Mouse (Mus musculus): ENCODE results near the gene Hoxa4. TPM values are rescaled to one million over a fixed set of nuclear protein-coding genes. Genes with fewer than 3 reads are reported as not detected.

The Hoxa4 gene
- polyA plus RNA-seq, 1 experiment from 2014 or later = 0.13 TPM

DNA sequence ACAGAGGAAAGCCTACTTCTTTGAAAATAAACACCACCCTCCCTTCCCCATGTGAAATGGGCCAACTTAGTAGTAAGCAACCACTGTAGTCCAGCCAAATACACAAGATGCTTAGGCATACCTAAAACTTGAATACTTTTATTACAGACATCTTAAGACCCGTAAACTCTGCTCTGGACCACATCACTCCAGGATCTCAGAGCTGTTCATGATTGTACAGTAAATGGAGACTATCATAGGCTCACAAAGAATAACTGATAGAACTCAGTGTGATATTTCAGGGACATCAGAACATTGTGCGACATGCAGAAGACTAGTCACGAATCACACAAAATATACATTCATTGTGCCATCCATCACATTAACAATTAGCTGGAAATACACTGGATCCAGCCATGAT, 36.1 kb downstream of the Hoxa4 start:
- WGBS (ENCODE audit: insufficient replicate concordance) = 57% methylated on average over 3 of the region's 3 CpGs
- Histone ChIP-seq H3K4me3 (ENCODE audit: low read depth, low read length) (no peak overlapping the region), H3K27ac (ENCODE audit: low read length) (no peak overlapping the region), H3K4me1 (ENCODE audit: control insufficient read depth, low read depth, low read length) (no peaks in the 10 kb centered on the region), H3K4me2 (ENCODE audit: low read depth, low read length) (no peak overlapping the region), H3K9ac (ENCODE audit: low read depth, low read length) (no peak overlapping the region), H3K9me3 (replicated peaks; ENCODE audit: control insufficient read depth, low read length) (no peaks in the 10 kb centered on the region), H3K36me3 (ENCODE audit: control insufficient read depth, insufficient read depth) (no peaks in the 10 kb centered on the region), H3K27me3 (ENCODE audit: control insufficient read depth, insufficient read depth, low read depth, low read length) (peaks cover 88% of the 10 kb centered on the region)
- no peak for ATAC-seq (ENCODE audit: low read depth)

DNA sequence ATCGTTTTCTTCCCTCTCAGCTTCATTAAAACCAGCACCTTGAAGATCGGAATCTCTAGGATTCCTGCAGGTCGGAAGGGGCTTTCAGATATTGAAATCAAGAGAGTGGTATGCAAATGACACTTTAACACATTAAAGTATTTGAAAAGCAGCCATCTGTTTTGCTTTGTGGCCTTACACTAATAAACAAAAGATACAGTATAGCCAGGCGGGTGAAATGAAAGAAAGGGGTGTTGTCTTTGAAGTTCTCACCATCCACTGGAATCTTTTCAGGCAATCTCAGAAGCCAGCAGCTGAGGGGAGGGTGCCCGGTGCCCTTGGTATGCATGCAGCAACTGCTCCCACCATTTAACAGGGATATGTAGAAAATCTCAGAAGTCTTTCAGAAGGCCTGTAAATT, 37.5 kb downstream of the Hoxa4 start:
- no peak for ATAC-seq (ENCODE audit: low read depth)
- no peak overlapping the region for H3K27ac ChIP-seq (ENCODE audit: low read length)
- no peak overlapping the region for H3K9ac ChIP-seq (ENCODE audit: low read depth, low read length)
- no peaks in the 10 kb centered on the region for H3K4me1 ChIP-seq (ENCODE audit: control insufficient read depth, low read depth, low read length)
- H3K9me3 ChIP-seq (replicated peaks; ENCODE audit: control insufficient read depth, low read length) = no peaks in the 10 kb centered on the region
- no peak overlapping the region for H3K4me2 ChIP-seq (ENCODE audit: low read depth, low read length)
- H3K36me3 ChIP-seq (ENCODE audit: control insufficient read depth, insufficient read depth) = no peaks in the 10 kb centered on the region
- H3K27me3 ChIP-seq (ENCODE audit: control insufficient read depth, insufficient read depth, low read depth, low read length) = peaks cover 84% of the 10 kb centered on the region
- WGBS (ENCODE audit: insufficient replicate concordance) = 44% methylated on average over 5 of the region's 5 CpGs
- H3K4me3 ChIP-seq (ENCODE audit: low read depth, low read length) = no peak overlapping the region

- Histone ChIP-seq H3K4me2 (ENCODE audit: low read depth, low read length) (no peak overlapping the region), H3K27me3 (ENCODE audit: control insufficient read depth, insufficient read depth, low read depth, low read length) (peaks cover 77% of the 10 kb centered on the region), H3K27ac (ENCODE audit: low read length) (no peak overlapping the region), H3K4me1 (ENCODE audit: control insufficient read depth, low read depth, low read length) (no peaks in the 10 kb centered on the region), H3K9ac (ENCODE audit: low read depth, low read length) (no peak overlapping the region), H3K9me3 (replicated peaks; ENCODE audit: control insufficient read depth, low read length) (no peaks in the 10 kb centered on the region), H3K4me3 (ENCODE audit: low read depth, low read length) (no peak overlapping the region), H3K36me3 (ENCODE audit: control insufficient read depth, insufficient read depth) (no peaks in the 10 kb centered on the region)
- ATAC-seq (ENCODE audit: low read depth) = no peak
- WGBS (ENCODE audit: insufficient replicate concordance) = 6% methylated on average over 6 of the region's 6 CpGs
These were observed 38.3 kb downstream of the Hoxa4 start for GRCm38 (mm10) chr6:52153270-52153669.

GRCm38 (mm10) chr6:52152226-52153193, 39.0 kb downstream of the Hoxa4 start:
- 21% methylated on average over 16 of the region's 16 CpGs for WGBS (ENCODE audit: insufficient replicate concordance)
- no peak overlapping the region for H3K4me3 ChIP-seq (ENCODE audit: low read depth, low read length)
- H3K36me3 ChIP-seq (ENCODE audit: control insufficient read depth, insufficient read depth) = no peaks in the 10 kb centered on the region
- no peaks in the 10 kb centered on the region for H3K4me1 ChIP-seq (ENCODE audit: control insufficient read depth, low read depth, low read length)
- H3K4me2 ChIP-seq (ENCODE audit: low read depth, low read length) = no peak overlapping the region
- ATAC-seq (ENCODE audit: low read depth) = no peak
- peaks cover 69% of the 10 kb centered on the region for H3K27me3 ChIP-seq (ENCODE audit: control insufficient read depth, insufficient read depth, low read depth, low read length)
- H3K9ac ChIP-seq (ENCODE audit: low read depth, low read length) = no peak overlapping the region
- no peak overlapping the region for H3K27ac ChIP-seq (ENCODE audit: low read length)
- no peaks in the 10 kb centered on the region for H3K9me3 ChIP-seq (replicated peaks; ENCODE audit: control insufficient read depth, low read length)

DNA sequence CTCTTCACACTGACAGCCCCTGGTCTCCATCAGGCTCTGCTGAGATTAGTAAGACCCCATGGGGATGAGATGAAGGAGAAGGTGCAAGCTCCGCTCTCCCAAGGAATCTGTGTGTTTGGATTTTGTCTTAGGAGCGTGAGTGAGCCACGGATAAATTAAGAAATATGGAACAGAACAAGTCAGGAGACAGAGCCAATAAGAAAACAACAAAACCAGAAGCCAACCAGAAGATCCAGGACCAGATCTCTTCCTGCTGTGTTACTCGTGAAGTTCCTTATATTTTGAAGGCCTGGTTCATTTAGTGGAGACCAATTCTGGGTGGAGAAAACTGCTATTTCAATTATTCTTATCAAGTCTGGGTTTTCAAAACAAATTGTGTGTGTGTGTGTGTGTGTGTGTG, 40.0 kb downstream of the Hoxa4 start:
- peaks cover 64% of the 10 kb centered on the region for H3K27me3 ChIP-seq (ENCODE audit: control insufficient read depth, insufficient read depth, low read depth, low read length)
- ATAC-seq (ENCODE audit: low read depth) = no peak
- 27% methylated on average over 4 of the region's 4 CpGs for WGBS (ENCODE audit: insufficient replicate concordance)
- H3K4me1 ChIP-seq (ENCODE audit: control insufficient read depth, low read depth, low read length) = no peaks in the 10 kb centered on the region
- no peak overlapping the region for H3K4me3 ChIP-seq (ENCODE audit: low read depth, low read length)
- H3K27ac ChIP-seq (ENCODE audit: low read length) = no peak overlapping the region
- H3K4me2 ChIP-seq (ENCODE audit: low read depth, low read length) = no peak overlapping the region
- H3K9me3 ChIP-seq (replicated peaks; ENCODE audit: control insufficient read depth, low read length) = no peaks in the 10 kb centered on the region
- no peaks in the 10 kb centered on the region for H3K36me3 ChIP-seq (ENCODE audit: control insufficient read depth, insufficient read depth)
- no peak overlapping the region for H3K9ac ChIP-seq (ENCODE audit: low read depth, low read length)

- no peak overlapping the region for H3K9ac ChIP-seq (ENCODE audit: low read depth, low read length)
- no peak for ATAC-seq (ENCODE audit: low read depth)
- H3K36me3 ChIP-seq (ENCODE audit: control insufficient read depth, insufficient read depth) = no peaks in the 10 kb centered on the region
- no peaks in the 10 kb centered on the region for H3K9me3 ChIP-seq (replicated peaks; ENCODE audit: control insufficient read depth, low read length)
- WGBS (ENCODE audit: insufficient replicate concordance) = 10% methylated on average over 16 of the region's 16 CpGs
- H3K27me3 ChIP-seq (ENCODE audit: control insufficient read depth, insufficient read depth, low read depth, low read length) = peaks cover 54% of the 10 kb centered on the region
- no peak overlapping the region for H3K27ac ChIP-seq (ENCODE audit: low read length)
- no peaks in the 10 kb centered on the region for H3K4me1 ChIP-seq (ENCODE audit: control insufficient read depth, low read depth, low read length)
- H3K4me3 ChIP-seq (ENCODE audit: low read depth, low read length) = no peak overlapping the region
- H3K4me2 ChIP-seq (ENCODE audit: low read depth, low read length) = no peak overlapping the region
These were observed 41.1 kb downstream of the Hoxa4 start for GRCm38 (mm10) chr6:52150401-52150966.

MicroRNAs within 50 kb of the gene (microRNA counts, 519-probe panel; counts per million panel counts)
- 1,006 counts per million, percentile 5 among the panel's probes with 10 or more counts for microRNA mmu-miR-196b

Small RNA genes lying within 50 kb of the gene (microRNA-seq; reads per million reads assigned to microRNA genes)
- gene Mir196b = 532 reads per million, percentile 71 among the genes with 10 or more reads in this experiment

Other genes starting within 250 kb of the Hoxa4 start
- 16.1 and 17.9 TPM in 2 replicates for gene Skap2, start 179.2 kb downstream of the Hoxa4 start, polyA plus RNA-seq (2015; fragmentation: Nextera tagmentation; extraction: Ambion mirVana)
- 0.20 TPM in 2 replicates for gene Hoxa1, start 33.4 kb downstream of the Hoxa4 start, polyA plus RNA-seq (2015; fragmentation: Nextera tagmentation; extraction: Ambion mirVana)
- 0.22 and 0.44 TPM in 2 replicates for gene Hoxa2, start 26.9 kb downstream of the Hoxa4 start, polyA plus RNA-seq (2015; fragmentation: Nextera tagmentation; extraction: Ambion mirVana)
- gene 5730596B20Rik, start 14.3 kb downstream of the Hoxa4 start, polyA plus RNA-seq (2015; fragmentation: Nextera tagmentation; extraction: Ambion mirVana) = 0.04 and 0.05 TPM in 2 replicates
- gene Hoxa5, start 12.8 kb upstream of the Hoxa4 start, polyA plus RNA-seq (2015; fragmentation: Nextera tagmentation; extraction: Ambion mirVana) = 0.26 and 0.68 TPM in 2 replicates
- gene Hoxa6, start 17.0 kb upstream of the Hoxa4 start, polyA plus RNA-seq (2015; fragmentation: Nextera tagmentation; extraction: Ambion mirVana) = not detected in 2 replicates
- 0.14 and 0.27 TPM in 2 replicates for gene Hoxa3, start 21.6 kb upstream of the Hoxa4 start, polyA plus RNA-seq (2015; fragmentation: Nextera tagmentation; extraction: Ambion mirVana)
- gene Gm28308, start 21.6 kb upstream of the Hoxa4 start, polyA plus RNA-seq (2015; fragmentation: Nextera tagmentation; extraction: Ambion mirVana) = not detected in 2 replicates
- gene Hoxa7, start 30.1 kb upstream of the Hoxa4 start, polyA plus RNA-seq (2015; fragmentation: Nextera tagmentation; extraction: Ambion mirVana) = 0.26 and 0.34 TPM in 2 replicates
- 0.13 and 0.36 TPM in 2 replicates for gene Hoxa9, start 39.3 kb upstream of the Hoxa4 start, polyA plus RNA-seq (2015; fragmentation: Nextera tagmentation; extraction: Ambion mirVana)
- 0.05 and 0.09 TPM in 2 replicates for gene Hoxa10, start 49.1 kb upstream of the Hoxa4 start, polyA plus RNA-seq (2015; fragmentation: Nextera tagmentation; extraction: Ambion mirVana)
- not detected in 2 replicates for gene Hoxa11, start 54.1 kb upstream of the Hoxa4 start, polyA plus RNA-seq (2015; fragmentation: Nextera tagmentation; extraction: Ambion mirVana)
- not detected in 2 replicates for gene Hoxa13, start 69.1 kb upstream of the Hoxa4 start, polyA plus RNA-seq (2015; fragmentation: Nextera tagmentation; extraction: Ambion mirVana)
- not detected in 2 replicates for gene Evx1, start 121.7 kb upstream of the Hoxa4 start, polyA plus RNA-seq (2015; fragmentation: Nextera tagmentation; extraction: Ambion mirVana)

Measured in liver, embryonic 16.5 days (tissue).